Comparison of ENCODE assay signal across 8 mouse cellular contexts in genomic region chr1:171439072-171439471, GRCm38 (mm10). TPM values are rescaled to one million over a fixed set of nuclear protein-coding genes. Genes with fewer than 3 reads are reported as not detected.
DNase-seq lines count a peak whose midpoint lies in the region; ATAC-seq and TF ChIP-seq lines count a peak whose summit lies in the region.

No protein-coding gene starts in this region.

- in situ Hi-C loops in CH12.LX (cut with MboI; ENCODE audit: low pct_ligation_motif_present, low pct_unique_long_range_greater_than_20kb, low sequenced_read_pairs), result no loop called here

- no peak for TF ChIP-seq EP300 in heart, adult 2 months (IDR thresholded peaks at IDR 0.05; ENCODE audit: insufficient read depth, low read depth, low read length)
- no peak for TF ChIP-seq EP300 in CH12.LX (IDR thresholded peaks at IDR 0.05; ENCODE audit: low read length)

- dilution Hi-C loops in CH12.LX (cut with MboI; ENCODE audit: extremely low pct_ligation_motif_present, extremely low pct_unique_long_range_greater_than_20kb, low sequenced_read_pairs), result no loop called here

- TF ChIP-seq RAD21 in CH12.LX (IDR thresholded peaks at IDR 0.05; ENCODE audit: low read depth, low read length), result no peak

- peaks cover 3% of the 10 kb centered on the region for H3K79me2 ChIP-seq in heart, adult 2 months (replicated peaks; ENCODE audit: control insufficient read depth, insufficient read depth, low read length)
- H3K79me2 ChIP-seq in CH12.LX (replicated peaks; ENCODE audit: control insufficient read depth, extremely low read depth, insufficient read depth, poor library complexity, severe bottlenecking), result no peaks in the 10 kb centered on the region

- H3K4me3 ChIP-seq in heart, adult 2 months, result peak overlapping the region; percentile 59
- no peak overlapping the region for H3K4me3 ChIP-seq in CH12.LX (replicated peaks in 1 of 3; ENCODE audit: low read depth in 2 of 3, low read length in 2 of 3, poor library complexity in 1 of 3)
- 0 out of 2 replicates have a peak overlapping the region, but pooled peaks have one; percentile 38 for H3K4me3 ChIP-seq in hindbrain, embryonic 12.5 days
- peak overlapping the region; percentile 60 for H3K4me3 ChIP-seq in liver, embryonic 13.5 days (replicated peaks)

- peak overlapping the region; percentile 11 for H3K9ac ChIP-seq in heart, adult 2 months (ENCODE audit: low read depth, low read length)
- no peak overlapping the region for H3K9ac ChIP-seq in CH12.LX (ENCODE audit: insufficient read depth, low read depth)
- no peak overlapping the region for H3K9ac ChIP-seq in hindbrain, embryonic 12.5 days
- peak overlapping the region; percentile 29; the same call in 1 of the 2 replicates for H3K9ac ChIP-seq in liver, embryonic 13.5 days

- H3K36me3 ChIP-seq in heart, adult 2 months (ENCODE audit: control insufficient read depth, insufficient read depth, low read length), result no peaks in the 10 kb centered on the region; the same call in 1 of the 2 replicates
- H3K36me3 ChIP-seq in CH12.LX (replicated peaks in 1 of 2; ENCODE audit: control insufficient read depth in 1 of 2, insufficient read depth in 1 of 2, low read length in 1 of 2), result no peaks in the 10 kb centered on the region
- no peaks in the 10 kb centered on the region for H3K36me3 ChIP-seq in hindbrain, embryonic 12.5 days
- 0 out of 2 replicates have a peak, but pooled peaks cover 6% of the 10 kb centered on the region for H3K36me3 ChIP-seq in liver, embryonic 13.5 days

- no peak for TF ChIP-seq POLR2A in heart, adult 2 months (IDR thresholded peaks at IDR 0.05; ENCODE audit: insufficient read depth, low read depth, low read length)
- no peak for TF ChIP-seq POLR2A in CH12.LX (IDR thresholded peaks at IDR 0.05; ENCODE audit: low read depth, low read length)

- no peaks in the 10 kb centered on the region for H3K27me3 ChIP-seq in heart, adult 2 months (ENCODE audit: control insufficient read depth, insufficient read depth, low read length)
- H3K27me3 ChIP-seq in CH12.LX (replicated peaks), result peaks cover 34% of the 10 kb centered on the region
- peaks cover 41% of the 10 kb centered on the region for H3K27me3 ChIP-seq in hindbrain, embryonic 12.5 days
- peaks cover 48% of the 10 kb centered on the region for H3K27me3 ChIP-seq in liver, embryonic 13.5 days

- peaks cover 7% of the 10 kb centered on the region for H3K9me3 ChIP-seq in CH12.LX (replicated peaks; ENCODE audit: low read length)
- H3K9me3 ChIP-seq in hindbrain, embryonic 12.5 days (replicated peaks), result peaks cover 6% of the 10 kb centered on the region
- no peaks in the 10 kb centered on the region for H3K9me3 ChIP-seq in liver, embryonic 13.5 days (replicated peaks)

- peak overlapping the region; percentile 87 for H3K27ac ChIP-seq in heart, adult 2 months
- no peak overlapping the region for H3K27ac ChIP-seq in CH12.LX (ENCODE audit: insufficient read depth, low read depth)
- H3K27ac ChIP-seq in hindbrain, embryonic 12.5 days, result no peak overlapping the region
- peak overlapping the region; percentile 66 for H3K27ac ChIP-seq in liver, embryonic 13.5 days

- no peak for DNase-seq in heart, adult 2 months
- DNase-seq in heart, postnatal 25 days (ENCODE audit: low spot score), result no peak
- no peak for DNase-seq in CH12.LX (ENCODE audit: extremely low read depth)
- no peak for DNase-seq in liver, embryonic 13.5 days
- DNase-seq in thymus, postnatal 25 days, result no peak
- DNase-seq in cerebellum, adult 9-10 months, result no peak
- no peak for DNase-seq in urinary bladder, postnatal 4 days (ENCODE audit: low spot score in 2 of 2)

- WGBS in heart, adult 2 months, result 26% methylated on average over 8 of the region's 8 CpGs
- WGBS in hindbrain, embryonic 12.5 days, result 53% methylated on average over 8 of the region's 8 CpGs
- WGBS in liver, embryonic 13.5 days (ENCODE audit: insufficient replicate concordance), result 14% methylated on average over 8 of the region's 8 CpGs

- H3K4me2 ChIP-seq in CH12.LX (ENCODE audit: insufficient read depth, low read depth, poor library complexity, severe bottlenecking), result peak overlapping the region; percentile 82; the same call in 1 of the 2 replicates
- H3K4me2 ChIP-seq in hindbrain, embryonic 12.5 days (replicated peaks), result peak overlapping the region; percentile 50; the same call in 1 of the 2 replicates
- H3K4me2 ChIP-seq in liver, embryonic 13.5 days, result peak overlapping the region; percentile 63

- peaks cover 19% of the 10 kb centered on the region for H3K4me1 ChIP-seq in heart, adult 2 months (ENCODE audit: control insufficient read depth, insufficient read depth, low read length)
- peaks cover 8 to 43% of the 10 kb centered on the region in 2 experiments; a peak in 3 of 4 replicates for H3K4me1 ChIP-seq in CH12.LX (ENCODE audit: control insufficient read depth in 1 of 2, insufficient read depth in 2 of 2)
- peaks cover 5% of the 10 kb centered on the region for H3K4me1 ChIP-seq in hindbrain, embryonic 12.5 days
- H3K4me1 ChIP-seq in liver, embryonic 13.5 days (replicated peaks), result peaks cover 50% of the 10 kb centered on the region

- no peak for TF ChIP-seq CTCF in heart, adult 2 months (IDR thresholded peaks at IDR 0.05)
- TF ChIP-seq CTCF in CH12.LX (conservative IDR thresholded peaks at IDR 0.05 in 1 of 2, IDR thresholded peaks at IDR 0.05 in 1 of 2; ENCODE audit: low read depth in 2 of 2, low read length in 2 of 2), result no peak

- no peak for ATAC-seq in hindbrain, embryonic 12.5 days (ENCODE audit: low FRiP score)
- no peak for ATAC-seq in liver, embryonic 13.5 days (ENCODE audit: low read depth)

- intact Hi-C loops in heart, adult 2 months (cut with DNase I), result loop anchor here (5.0 kb wide), 1 partner anchor 33 kb away; no protein-coding TSS in a partner anchor
- intact Hi-C loops in heart, postnatal 25 days (cut with DNase I), result loop anchor here (2.0 to 5.0 kb wide), 2 partner anchors 14 to 33 kb away; no protein-coding TSS in a partner anchor

TF ChIP-seq in CH12.LX, 34 proteins besides CTCF, POLR2A, EP300 and RAD21:
- TF ChIP-seq USF2 (conservative IDR thresholded peaks at IDR 0.05; ENCODE audit: low read depth, low read length), result no peak
- no peak for TF ChIP-seq MXI1 (IDR thresholded peaks at IDR 0.05; ENCODE audit: low read depth, low read length)
- TF ChIP-seq NELFE (IDR thresholded peaks at IDR 0.05; ENCODE audit: low read depth, low read length), result no peak
- TF ChIP-seq KAT2A (IDR thresholded peaks at IDR 0.05; ENCODE audit: insufficient replicate concordance, low read length), result no peak
- no peak for TF ChIP-seq TCF12 (IDR thresholded peaks at IDR 0.05; ENCODE audit: low read depth, low read length)
- TF ChIP-seq JUND (conservative IDR thresholded peaks at IDR 0.05; ENCODE audit: low read depth, low read length), result no peak
- no peak for TF ChIP-seq ZMIZ1 (IDR thresholded peaks at IDR 0.05; ENCODE audit: low read depth, low read length)
- no peak for TF ChIP-seq ZNF384 (IDR thresholded peaks at IDR 0.05; ENCODE audit: low read depth, low read length)
- no peak for TF ChIP-seq ZKSCAN1 (IDR thresholded peaks at IDR 0.05; ENCODE audit: borderline replicate concordance, low read depth, low read length)
- no peak for TF ChIP-seq CHD1 (IDR thresholded peaks at IDR 0.05; ENCODE audit: low read depth, low read length)
- TF ChIP-seq SIN3A (IDR thresholded peaks at IDR 0.05; ENCODE audit: low read length), result no peak
- TF ChIP-seq GABPA (IDR thresholded peaks at IDR 0.05; ENCODE audit: insufficient replicate concordance, low read depth, low read length), result no peak
- no peak for TF ChIP-seq HCFC1 (IDR thresholded peaks at IDR 0.05; ENCODE audit: low read depth, low read length)
- TF ChIP-seq PAX5 (IDR thresholded peaks at IDR 0.05; ENCODE audit: low read length), result no peak
TF ChIP-seq in CH12.LX: peak in this region for 0.

RNA-seq across cellular contexts. Expression of gene F11r, which starts 1.7 kb away (rescaled TPM):
- total RNA-seq in heart, adult 2 months (2021), result 10 to 100 TPM; 32.9 to 36.1 TPM
- polyA plus RNA-seq in heart, adult 2 months (2012; rRNA removed), result 47.5 and 58.3 TPM in 2 replicates
- 10 to 100 TPM; 37.1 to 38.9 TPM for total RNA-seq in heart, postnatal 25 days (2021)
- total RNA-seq in CH12.LX (2012; rRNA removed), result 1.6 and 1.8 TPM in 2 replicates
- total RNA-seq in CH12.LX (2014; rRNA removed), result 0.74 and 1.3 TPM in 2 replicates
- 1.3 and 1.4 TPM in 2 replicates for polyA plus RNA-seq in CH12.LX (2012; ENCODE audit: insufficient read length, low read depth)
- polyA plus RNA-seq in hindbrain, embryonic 12.5 days (2016; fragmentation: Nextera tagmentation; extraction: Ambion mirVana), result 14.5 and 18.6 TPM in 2 replicates
- polyA plus RNA-seq in liver, embryonic 13.5 days (2015; fragmentation: Nextera tagmentation; extraction: Ambion mirVana), result 20.6 and 24.3 TPM in 2 replicates

RNA-seq across cellular contexts. Expression of gene Tstd1, which starts 20.4 kb away (rescaled TPM):
- 1 to 10 TPM; 1.3 to 1.8 TPM for total RNA-seq in heart, adult 2 months (2021)
- polyA plus RNA-seq in heart, adult 2 months (2012; rRNA removed), result 2.2 and 3.1 TPM in 2 replicates
- total RNA-seq in heart, postnatal 25 days (2021), result 1 to 10 TPM; 1.2 to 1.6 TPM
- total RNA-seq in CH12.LX (2012; rRNA removed) (2.5 and 2.6 TPM in 2 replicates), CH12.LX (2014; rRNA removed) (1.2 and 1.4 TPM in 2 replicates)
- polyA plus RNA-seq in CH12.LX (2012; ENCODE audit: insufficient read length, low read depth), result 3.5 and 4.4 TPM in 2 replicates
- polyA plus RNA-seq in hindbrain, embryonic 12.5 days (2016; fragmentation: Nextera tagmentation; extraction: Ambion mirVana), result 8.1 and 9.4 TPM in 2 replicates
- polyA plus RNA-seq in liver, embryonic 13.5 days (2015; fragmentation: Nextera tagmentation; extraction: Ambion mirVana), result 1.3 and 1.6 TPM in 2 replicates

RNA-seq across cellular contexts. Expression of gene Usf1, which starts 28.0 kb away (rescaled TPM):
- 10 to 100 TPM; 38.4 to 46.6 TPM for total RNA-seq in heart, adult 2 months (2021)
- polyA plus RNA-seq in heart, adult 2 months (2012; rRNA removed), result 47.8 and 64.2 TPM in 2 replicates
- total RNA-seq in heart, postnatal 25 days (2021), result 10 to 100 TPM; 38.7 to 42.6 TPM
- total RNA-seq in CH12.LX (2012; rRNA removed) (59.4 and 73.7 TPM in 2 replicates), CH12.LX (2014; rRNA removed) (53.8 and 54.9 TPM in 2 replicates)
- polyA plus RNA-seq in CH12.LX (2012; ENCODE audit: insufficient read length, low read depth), result 37.4 and 39.5 TPM in 2 replicates
- polyA plus RNA-seq in hindbrain, embryonic 12.5 days (2016; fragmentation: Nextera tagmentation; extraction: Ambion mirVana), result 175 and 182 TPM in 2 replicates
- 20.9 and 25.3 TPM in 2 replicates for polyA plus RNA-seq in liver, embryonic 13.5 days (2015; fragmentation: Nextera tagmentation; extraction: Ambion mirVana)

RNA-seq across cellular contexts. Expression of gene Arhgap30, which starts 50.3 kb away (rescaled TPM):
- total RNA-seq in heart, adult 2 months (2021), result 1 to 10 TPM; 2.3 to 2.4 TPM
- polyA plus RNA-seq in heart, adult 2 months (2012; rRNA removed), result 2.6 and 3.2 TPM in 2 replicates
- total RNA-seq in heart, postnatal 25 days (2021), result 1 to 10 TPM; 2.7 TPM
- total RNA-seq in CH12.LX (2012; rRNA removed) (70.8 and 81.4 TPM in 2 replicates), CH12.LX (2014; rRNA removed) (52.0 and 55.9 TPM in 2 replicates)
- polyA plus RNA-seq in CH12.LX (2012; ENCODE audit: insufficient read length, low read depth), result 78.5 and 85.0 TPM in 2 replicates
- polyA plus RNA-seq in hindbrain, embryonic 12.5 days (2016; fragmentation: Nextera tagmentation; extraction: Ambion mirVana), result 0.83 and 0.98 TPM in 2 replicates
- polyA plus RNA-seq in liver, embryonic 13.5 days (2015; fragmentation: Nextera tagmentation; extraction: Ambion mirVana), result 3.3 and 3.8 TPM in 2 replicates

Comparison
In these comparisons a context has a peak if more than half of its experiments do, and no peak if none do; other contexts are left out.
1. H3K27ac ChIP-seq: peak in heart, adult 2 months (single experiment) and liver, embryonic 13.5 days (single experiment); none in CH12.LX (single experiment) and hindbrain, embryonic 12.5 days (single experiment).
2. H3K4me3 ChIP-seq: peak in heart, adult 2 months (single experiment), hindbrain, embryonic 12.5 days (single experiment) and liver, embryonic 13.5 days (single experiment); none in CH12.LX (0 of 3).
3. H3K9ac ChIP-seq: peak in heart, adult 2 months (single experiment) and liver, embryonic 13.5 days (single experiment); none in CH12.LX (single experiment) and hindbrain, embryonic 12.5 days (single experiment).
4. Peak in every context shown above with its lines, with median percentiles within 50 percentile points of each other: H3K4me2 ChIP-seq.